Mouse (Mus musculus) CD8-positive naive resting alpha-beta T cell, adult 2 months (primary cell): Measurements from ENCODE around the gene Gnb1l.
A peak's percentile ranks its signal among the peaks of the same experiment; 100 is the strongest.

ENCODE experiments used
- DNase-seq, 2 experiments: peaks; one replicate each; pipeline ENCODE4 v3.0.0; 2022; ENCODE audit warnings: low read depth in 2 of 2, low spot score in 2 of 2

Gene Gnb1l

DNA sequence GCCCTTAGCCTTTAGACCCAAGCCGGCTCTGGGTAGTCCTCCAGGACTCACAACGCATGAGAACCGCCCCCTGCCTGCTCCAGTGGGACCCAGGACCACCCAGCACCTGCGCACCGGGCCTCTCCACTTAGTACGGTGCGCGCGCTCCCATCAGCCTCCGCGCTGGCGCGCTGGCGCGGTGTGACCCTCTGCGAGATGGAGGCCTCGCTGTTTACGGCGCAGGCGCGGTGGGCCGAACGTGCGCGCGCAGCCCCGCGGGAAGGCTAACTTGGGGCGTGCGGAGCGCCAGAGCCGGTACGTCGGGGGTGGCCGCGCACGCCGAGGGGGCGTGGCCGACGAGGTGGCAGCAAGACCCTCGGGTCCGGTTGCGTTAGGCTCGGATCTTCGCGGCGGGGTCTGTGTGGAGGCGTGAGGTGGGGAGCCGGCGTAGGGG is at the start of gene Gnb1l, which contains the start of gene Rtl10:
TSS of gene Gnb1l (plus strand) at position 156 of the 433 bp plus-strand sequence.
TSS of gene Rtl10 (plus strand) at position 344 of the 433 bp plus-strand sequence.
- DNase-seq: peak; percentile 89 to 94

DNA sequence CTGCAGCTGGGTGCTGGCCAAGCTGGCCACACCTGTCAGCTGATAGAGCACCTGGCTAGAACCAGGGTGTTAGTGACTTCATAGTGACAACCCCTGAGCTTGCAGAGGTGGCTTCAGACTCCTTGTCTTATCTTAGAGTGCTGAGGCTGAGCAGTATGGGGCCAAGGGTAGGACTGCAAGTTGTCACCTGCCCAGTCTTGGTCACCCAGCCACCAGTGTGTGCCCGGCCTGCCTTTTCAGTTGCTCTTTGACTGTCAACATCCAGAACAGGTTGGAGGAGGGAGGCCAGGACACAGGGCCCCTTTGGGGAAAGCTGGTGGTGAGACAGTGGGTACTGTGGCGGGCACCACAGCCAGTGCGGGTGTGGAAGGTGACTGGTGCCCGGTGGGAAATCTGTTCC is 49.5 kb upstream of the Gnb1l start:
- DNase-seq: no peak

DNA sequence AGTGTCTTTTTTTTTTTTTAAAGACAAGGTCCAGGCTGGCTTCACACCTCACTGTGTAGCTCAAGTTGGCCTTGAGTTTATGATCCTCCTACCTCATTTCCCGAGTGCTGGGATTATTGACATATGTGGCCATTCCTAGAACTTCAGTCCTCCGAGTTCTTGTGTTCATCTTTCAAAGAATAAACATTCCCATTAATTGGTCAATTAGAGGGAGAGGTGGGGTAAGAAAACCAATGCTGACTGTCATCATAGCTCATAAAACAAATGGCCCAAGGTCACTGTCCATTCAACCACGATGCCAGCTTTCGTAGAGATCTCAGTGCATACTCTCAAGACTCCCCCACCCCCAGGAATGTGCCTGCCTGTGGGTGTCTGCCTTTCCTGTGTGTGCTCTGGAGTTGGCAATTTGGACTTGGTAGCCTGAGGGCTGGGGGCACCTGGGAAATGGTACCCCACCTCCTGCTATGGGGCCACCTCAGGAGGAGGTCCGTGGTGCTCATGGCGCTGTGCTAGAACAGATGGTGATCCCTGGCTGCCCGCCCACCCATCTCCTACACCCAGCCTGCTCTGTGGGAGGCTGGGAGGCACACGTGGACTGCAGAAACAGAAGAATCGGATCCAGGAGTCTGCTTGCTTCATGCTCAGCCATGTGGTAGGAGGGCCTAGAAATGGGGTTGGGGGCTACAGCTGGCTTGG is 46.9 kb upstream of the Gnb1l start:
- no peak for DNase-seq

DNA sequence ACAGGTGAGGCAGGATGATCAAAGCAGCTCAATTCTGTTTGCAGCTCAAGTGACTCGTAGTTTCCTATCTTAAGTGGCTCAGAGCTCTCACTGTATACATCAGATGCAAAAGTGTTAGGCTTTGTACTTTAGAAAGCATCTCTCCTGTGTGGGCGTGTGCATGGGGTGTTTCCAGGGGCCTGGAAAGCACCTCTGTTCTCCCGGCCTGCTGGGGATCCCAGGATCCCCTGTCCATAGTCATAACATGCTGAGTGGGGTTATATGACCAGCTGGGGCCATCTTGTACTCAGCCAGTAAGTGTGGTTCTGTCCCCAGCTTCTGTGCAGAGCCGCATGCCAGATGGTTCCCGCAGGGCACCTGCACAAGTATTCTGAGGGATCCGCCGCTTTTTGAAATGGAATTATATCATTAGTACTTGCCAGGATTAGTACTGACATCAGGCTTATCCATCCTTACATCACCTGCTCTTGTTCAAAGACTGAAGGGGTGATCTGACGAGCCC is 46.1 kb upstream of the Gnb1l start:
- no peak for DNase-seq

DNA sequence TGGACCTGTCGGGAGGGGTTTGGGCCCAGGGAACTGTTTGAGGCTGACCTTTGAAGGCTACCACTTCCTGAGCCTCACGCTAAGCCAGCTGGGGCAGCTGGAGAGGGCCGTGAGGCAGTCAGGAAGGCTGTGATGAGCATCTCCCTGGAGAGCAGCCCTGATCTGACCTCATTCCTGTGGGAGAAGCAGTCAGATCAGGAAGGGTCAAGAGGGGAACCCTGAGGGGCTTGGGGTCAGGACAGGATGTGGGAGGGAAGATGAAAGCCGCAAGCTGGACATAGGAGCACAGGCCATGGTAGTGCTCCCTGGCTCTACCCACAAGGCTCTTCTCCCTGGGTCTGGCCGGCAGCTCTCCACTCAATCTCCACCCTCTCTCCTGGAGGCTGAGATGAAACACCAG is 44.7 kb upstream of the Gnb1l start:
- DNase-seq: no peak

DNA sequence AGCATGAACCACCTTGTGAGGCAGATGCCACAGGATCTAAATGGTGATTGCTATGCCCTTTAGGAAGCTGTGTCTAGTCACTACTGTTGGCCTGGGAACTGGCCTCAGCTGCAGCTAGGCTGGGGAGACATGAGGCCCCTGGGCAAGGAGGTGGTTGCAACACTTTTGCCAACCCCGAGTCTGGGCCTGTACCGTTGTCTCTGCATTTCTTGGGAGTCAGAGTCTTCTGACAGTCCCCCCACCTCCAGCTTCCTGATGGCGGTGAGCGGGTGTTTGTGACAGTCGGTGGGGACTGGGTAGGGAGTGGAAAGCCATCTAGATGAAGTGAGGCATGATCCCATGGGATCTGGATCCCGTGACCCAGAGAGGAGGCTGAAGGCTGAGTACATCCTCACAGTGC is 43.1 kb upstream of the Gnb1l start:
- no peak for DNase-seq

DNA sequence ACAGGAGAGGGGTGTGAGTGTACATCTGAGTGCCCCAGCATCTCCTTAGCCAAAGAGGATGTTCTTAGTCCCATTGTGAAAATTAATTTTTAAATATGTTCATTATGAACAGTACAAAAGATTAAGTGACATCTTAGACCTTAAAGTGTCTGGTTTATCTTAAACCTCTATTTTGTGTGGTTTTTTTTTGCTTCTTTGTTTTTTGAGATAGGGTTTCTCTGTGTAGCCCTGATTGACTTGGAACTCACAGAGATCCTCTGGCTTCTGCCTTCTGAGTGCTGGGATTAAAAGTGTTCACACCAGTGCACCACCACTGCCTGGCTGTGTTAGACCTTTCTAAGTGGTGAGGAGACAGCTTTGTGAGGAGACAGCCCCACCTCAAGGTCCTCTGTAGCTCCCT is 39.9 kb upstream of the Gnb1l start:
- no peak for DNase-seq

DNA sequence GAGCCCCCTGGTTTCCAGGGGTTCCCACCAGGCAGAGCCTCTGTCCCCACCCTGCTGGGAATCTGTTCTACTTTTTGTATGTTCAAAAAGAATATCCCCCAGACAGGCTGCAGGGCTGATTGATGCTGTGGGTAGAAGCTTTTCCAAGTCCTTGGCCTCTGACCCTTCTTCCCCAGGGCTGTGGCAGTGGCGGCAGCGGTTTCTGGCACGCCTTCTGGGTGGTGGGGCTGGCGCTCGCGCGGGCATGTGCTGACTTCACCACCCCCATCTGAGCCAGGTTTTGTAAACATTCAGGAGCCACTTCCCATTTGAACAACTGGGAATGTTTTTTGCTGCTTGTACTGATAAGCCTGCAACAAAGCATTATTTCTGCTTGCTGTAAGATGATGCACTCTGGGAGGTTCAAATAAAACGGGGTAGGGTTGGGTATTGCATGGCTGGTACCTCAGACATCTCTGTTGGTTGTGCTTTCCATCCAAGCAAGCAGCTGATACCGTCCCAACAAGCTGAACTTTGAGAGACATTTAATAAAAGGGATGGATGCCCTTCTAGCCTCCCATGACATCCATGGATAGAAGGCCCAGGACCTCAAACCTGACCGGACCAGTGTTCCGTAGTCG is 39.1 kb upstream of the Gnb1l start:
- no peak for DNase-seq

DNA sequence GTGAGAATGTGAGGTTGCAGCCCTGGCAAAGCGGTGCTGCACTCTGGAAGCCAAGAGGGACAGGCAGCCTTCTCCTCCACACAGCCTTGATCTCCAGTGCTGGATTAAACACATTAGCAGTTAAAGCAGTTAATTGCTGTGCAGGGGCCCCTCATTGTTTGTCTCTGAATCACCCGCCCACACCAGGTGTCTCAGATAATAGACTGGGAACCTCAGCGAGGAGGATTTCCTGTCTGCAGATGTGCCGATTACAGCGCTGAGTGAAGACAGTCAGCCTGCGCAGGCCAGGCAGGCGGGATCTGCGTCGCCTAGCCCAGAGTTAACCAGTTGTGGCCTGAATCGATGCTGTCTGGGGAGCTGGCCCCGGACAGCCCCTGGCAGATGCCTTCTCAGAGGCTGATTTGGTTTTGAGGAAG is 38.5 kb upstream of the Gnb1l start:
- DNase-seq: peak; percentile 37 to 39

DNA sequence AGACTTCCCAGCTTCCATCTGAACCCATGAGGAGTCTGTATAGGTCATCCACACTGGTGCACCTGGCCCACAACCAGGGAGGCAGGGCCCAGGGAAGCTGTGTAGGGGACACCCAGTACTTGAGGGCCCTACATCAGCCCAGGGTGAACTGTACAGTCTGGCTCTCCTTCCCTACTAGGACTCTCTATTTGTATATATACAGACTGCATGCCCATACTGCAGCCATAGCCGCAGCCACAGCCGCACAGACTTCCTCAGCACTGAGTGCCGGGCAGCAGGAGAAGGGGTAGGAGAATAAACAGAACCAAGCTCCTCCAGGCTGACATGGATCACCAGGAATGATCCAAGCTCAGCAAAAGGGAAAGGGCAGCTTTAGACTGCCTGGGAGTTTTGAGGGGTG is 37.7 kb upstream of the Gnb1l start:
- DNase-seq: no peak

DNA sequence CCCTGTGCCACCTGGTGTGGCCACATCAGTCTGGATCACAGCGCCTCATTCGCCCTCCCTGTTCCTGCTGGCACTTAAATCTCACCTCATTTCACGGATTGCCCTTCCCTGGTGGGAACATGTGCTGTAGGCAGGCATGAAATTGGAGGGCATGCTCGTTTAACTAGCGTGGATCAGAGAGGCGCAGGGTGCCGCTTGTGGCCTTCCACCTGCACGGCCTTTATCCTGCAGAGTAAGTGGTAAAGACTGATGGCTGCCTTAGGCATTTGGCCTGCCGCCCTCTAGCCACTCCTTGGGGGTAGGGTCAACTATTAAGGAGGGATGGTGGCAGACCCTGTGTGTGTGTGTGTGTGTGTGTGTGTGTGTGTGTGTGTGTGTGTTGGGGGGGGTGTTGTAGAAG is 36.5 kb upstream of the Gnb1l start:
- DNase-seq: no peak

DNA sequence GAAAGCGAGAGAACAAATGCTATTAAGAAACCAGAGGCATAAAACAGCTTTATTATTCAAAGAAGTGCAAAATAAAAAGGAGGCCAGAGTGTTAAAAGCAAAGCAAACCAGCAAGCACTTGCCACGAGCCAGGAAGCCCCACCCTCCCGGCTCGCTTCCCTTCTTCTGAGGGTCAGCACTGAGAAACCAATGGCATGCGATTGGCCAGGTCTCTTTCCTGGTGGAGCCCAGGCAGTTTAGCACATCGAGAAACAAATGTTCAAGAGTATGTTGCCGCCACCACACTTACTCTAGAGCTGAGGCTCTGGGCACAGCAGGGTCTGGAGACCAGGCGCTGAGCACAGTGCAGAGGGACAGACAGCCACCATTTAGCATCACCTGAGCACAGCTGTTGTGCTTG is 35.9 kb upstream of the Gnb1l start:
- DNase-seq: no peak

DNA sequence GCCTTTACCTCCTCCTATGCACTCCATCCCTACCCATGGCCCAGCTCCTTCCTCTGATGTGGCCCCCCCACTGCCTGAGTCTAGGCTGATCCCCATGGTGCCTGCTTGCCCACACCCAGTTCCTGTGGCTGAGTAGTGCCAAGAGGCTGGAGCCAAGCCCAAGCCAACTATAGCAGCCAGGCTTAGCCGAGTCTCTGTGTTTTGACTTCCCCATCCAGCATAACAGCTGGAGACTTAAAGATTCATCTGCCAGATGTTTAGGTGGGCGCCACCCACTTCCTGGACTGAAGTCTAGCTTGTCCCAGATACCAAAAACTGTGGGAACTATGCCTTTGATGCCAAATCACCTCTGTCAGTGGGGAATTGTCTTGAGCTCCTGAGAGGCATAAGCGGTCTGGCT is 34.2 kb upstream of the Gnb1l start:
- no peak for DNase-seq

DNA sequence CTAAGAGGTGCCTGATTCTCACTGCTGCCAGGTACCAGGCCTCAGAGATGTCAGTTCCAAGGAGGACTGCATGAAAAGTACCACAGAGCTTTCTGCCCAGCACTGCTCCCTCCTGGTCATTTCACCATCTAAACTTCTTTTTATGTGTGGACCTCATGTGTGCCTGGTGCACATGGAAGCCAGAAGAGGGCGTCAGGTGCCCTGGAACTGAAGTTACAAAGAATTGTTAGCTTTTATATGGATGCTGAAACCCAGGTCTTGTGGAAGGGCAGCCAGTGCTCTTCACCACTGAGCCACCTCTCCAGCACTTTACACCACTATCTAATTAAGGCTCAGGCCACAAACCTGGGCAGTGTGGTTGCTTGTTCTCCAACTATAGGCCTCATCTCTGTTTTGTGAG is 27.7 kb upstream of the Gnb1l start:
- DNase-seq: no peak

DNA sequence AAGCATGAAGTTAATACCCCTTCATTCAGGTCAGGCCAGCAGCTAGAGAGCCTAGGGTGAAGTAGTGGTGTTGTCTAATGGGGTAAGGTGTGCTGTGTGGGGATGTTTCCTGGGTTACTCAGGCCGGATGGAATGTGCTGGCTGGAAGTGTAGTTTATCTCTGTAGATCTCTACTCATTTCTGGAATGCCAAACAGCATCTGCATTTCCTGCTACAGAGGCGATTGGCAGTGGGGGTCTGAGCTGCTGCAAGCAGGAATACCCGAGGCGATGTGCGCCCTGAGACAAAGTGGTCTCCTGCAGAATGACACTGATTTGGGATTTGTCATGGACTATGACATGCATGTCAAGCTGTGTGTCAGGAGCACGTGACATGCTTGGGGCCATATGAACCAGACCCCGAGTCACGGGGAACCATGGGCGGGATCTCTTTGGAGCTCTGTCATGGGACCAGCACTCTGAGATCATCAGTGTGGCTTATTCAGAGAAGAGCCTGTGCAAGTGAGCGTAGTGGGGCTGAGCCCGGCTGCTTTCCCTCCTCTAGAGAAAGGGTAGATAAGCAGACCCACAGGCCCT is 27.0 kb upstream of the Gnb1l start:
- DNase-seq: no peak

DNA sequence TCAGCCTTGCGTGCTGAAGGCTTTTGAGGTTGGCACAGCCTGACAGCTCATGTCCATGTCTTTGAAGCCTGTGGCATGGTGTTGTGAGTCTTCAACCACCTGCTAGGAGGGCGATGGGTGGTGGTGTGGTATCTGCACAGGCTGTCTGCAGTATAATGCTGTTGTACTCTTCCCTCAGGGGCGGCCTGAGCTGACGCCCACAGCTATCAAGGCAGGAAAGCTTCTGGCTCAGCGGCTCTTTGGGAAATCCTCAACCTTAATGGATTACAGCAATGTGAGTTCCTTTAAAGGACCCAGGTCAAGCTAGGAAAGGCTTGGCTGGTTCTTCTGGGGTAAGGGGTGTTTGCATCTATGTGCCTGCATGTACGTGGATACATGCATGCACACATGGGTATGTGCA is 26.5 kb upstream of the Gnb1l start:
- no peak for DNase-seq

DNA sequence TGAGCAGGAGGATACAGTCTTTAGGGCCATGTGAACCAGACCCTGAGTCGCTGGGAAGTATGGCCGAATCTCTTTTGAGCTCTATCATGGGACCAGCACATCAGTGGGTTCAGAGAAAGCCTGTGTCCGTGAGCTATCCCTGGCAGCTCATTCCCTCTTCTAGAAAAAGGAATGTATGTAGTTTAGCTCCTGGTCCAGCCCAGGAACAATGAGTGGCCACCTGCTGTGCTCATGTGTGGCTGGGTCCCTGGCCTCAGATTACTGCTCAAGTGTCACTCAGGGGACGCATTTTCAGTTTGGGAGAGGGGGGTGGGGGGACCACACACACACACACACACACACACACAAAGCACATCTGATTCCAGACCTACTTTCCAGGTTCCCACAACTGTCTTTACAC is 26.1 kb upstream of the Gnb1l start:
- DNase-seq: no peak

DNA sequence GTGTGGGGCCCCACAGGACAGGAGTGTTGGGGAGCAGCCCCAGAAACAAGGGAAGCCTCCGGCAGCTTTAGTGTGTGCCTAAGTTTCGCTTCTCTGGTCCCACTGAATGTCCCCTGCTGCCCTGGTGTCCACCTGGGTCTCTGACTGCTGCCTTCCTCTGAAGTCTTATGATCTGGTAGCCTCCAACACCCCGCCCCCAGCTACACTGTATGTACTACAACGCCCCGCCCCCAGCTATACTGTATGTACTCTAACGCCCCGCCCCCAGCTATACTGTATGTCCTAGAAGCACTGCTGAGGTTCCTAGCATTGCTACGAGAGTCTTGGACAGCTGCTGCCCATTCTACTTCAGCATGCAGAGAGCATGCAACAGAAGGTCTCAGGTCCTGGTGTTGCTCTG is 25.5 kb upstream of the Gnb1l start:
- DNase-seq: no peak

DNA sequence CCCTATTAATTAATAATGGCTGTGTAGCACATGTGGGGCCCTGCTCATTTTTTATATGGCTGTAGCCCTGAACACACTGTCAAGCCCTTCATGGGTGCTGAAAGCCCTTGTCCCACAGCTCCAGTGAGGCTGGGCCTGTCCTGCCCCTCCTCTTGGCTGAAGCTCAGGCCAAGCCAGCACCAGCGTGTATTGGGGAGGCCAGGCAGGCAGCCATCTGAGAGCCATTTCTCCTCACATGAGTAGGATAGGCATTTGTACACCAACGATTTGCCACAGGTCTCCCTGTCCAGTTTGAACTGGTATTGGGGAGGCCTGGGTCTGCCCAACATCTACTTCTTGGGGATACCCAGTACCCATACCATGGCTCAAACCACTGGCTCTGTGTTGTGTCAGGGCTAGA is 24.5 kb upstream of the Gnb1l start:
- DNase-seq: no peak

DNA sequence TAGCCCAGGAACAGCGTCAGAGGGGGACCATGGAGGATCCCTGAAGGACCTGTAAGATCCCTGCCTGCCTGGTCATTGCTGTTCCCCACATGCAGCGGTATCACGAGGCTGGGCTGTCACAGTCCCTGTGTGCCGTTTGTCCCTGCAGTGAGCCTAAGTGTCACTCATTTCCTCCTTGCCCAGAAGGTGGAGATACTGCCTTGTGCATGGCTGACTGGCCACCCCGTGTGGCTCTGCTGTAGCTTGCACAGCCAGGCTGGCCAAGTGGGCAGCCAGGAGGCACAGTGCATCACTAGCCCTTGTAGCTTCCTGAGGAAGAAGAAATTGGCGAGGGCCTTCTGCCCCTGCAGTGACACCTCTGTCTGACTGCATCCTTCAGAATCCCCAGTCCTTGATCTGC is 20.5 kb upstream of the Gnb1l start:
- DNase-seq: no peak

DNA sequence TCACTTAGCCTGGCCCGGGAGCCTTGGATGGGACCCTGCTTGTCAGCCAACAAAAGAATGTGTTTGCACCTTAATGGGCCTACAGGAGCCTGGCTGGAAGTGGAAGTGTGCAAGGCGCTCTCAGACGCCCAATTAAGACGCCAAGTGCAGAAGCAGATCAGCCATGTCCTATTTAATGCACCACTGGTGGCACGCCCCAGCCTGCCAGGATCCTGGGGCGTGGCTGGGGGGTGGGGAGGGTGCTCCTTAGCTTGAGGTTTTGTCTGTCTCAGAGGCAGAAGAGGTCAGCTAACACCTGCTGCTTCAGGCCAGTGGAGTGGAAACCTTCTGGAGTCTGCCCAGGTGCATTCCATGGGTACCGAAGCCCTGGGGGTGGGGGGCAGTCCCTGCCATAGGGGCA is 18.8 kb upstream of the Gnb1l start:
- no peak for DNase-seq

DNA sequence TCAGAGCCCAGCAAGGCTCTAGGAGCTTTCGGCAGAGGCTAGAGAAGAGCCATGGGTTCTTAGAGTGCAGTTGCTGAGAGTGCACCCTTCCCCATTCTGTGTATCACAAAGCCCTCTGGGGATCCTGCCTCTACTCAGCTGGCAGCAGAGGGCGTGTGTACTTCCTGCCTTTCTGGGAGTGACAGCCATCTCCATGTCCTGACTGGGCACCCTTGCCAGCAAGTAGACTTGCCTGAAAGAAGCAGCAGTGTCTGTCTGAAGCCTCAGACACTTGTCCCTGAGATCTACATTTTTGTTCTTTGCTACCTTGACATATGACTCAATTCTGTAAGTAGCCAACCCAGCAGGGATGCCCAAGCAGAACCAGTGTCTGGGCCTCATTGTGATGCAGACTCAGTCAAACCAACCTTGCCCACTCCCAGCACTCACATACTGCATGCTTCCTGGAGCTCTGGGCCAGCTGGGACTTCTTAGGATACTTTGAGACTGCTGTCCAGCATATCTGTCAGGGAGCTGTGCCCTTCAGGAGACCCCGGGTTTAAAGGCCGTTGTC is 17.5 kb upstream of the Gnb1l start:
- DNase-seq: no peak
